Mouse (Mus musculus) mouse trophoblast stem cell (cell line): ENCODE results near the gene Ksr1.

Experiments
- in situ Hi-C, 2 experiments: fragments of 300-500 bp; cut with MseI, MboI; formaldehyde crosslinking; loops; 2 replicates in 1 of 2; 3 replicates in 1 of 2; pipeline ENCODE4 v1.15.1; 2025

Ksr1 gene

GRCm38 (mm10) chr11:79146331-79146767 is at the start of gene Ksr1:
Ksr1 (minus strand) TSS chr11:79146407.
- in situ Hi-C loops, result no loop called here

GRCm38 (mm10) chr11:79192176-79192575 is 46.0 kb upstream of the Ksr1 start:
- in situ Hi-C loops, result no loop called here

- in situ Hi-C loops, result no loop called here
These were observed 45.0 kb upstream of the Ksr1 start for GRCm38 (mm10) chr11:79191214-79191613.

DNA sequence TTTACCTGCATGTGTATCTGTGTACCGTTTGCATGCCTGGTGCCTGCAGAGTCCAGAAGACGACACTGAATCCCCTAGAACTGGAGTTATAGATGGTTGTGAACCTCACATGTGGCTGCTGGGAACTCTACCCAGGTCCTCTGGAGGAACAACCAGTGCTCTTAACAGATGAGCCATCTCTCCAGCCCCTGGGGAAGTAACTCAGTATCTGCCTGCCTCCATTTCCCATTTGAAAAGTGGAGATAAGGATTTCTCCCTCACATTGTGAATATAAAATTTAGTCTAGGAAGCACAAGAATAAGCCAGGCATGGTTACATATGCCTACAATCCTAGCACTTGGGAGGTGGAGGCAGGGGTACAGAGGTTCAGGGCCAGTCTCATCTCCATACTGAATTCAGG is 44.0 kb upstream of the Ksr1 start:
- in situ Hi-C loops, result no loop called here

- in situ Hi-C loops, result no loop called here
These were observed 42.0 kb upstream of the Ksr1 start for GRCm38 (mm10) chr11:79188176-79188575.

DNA sequence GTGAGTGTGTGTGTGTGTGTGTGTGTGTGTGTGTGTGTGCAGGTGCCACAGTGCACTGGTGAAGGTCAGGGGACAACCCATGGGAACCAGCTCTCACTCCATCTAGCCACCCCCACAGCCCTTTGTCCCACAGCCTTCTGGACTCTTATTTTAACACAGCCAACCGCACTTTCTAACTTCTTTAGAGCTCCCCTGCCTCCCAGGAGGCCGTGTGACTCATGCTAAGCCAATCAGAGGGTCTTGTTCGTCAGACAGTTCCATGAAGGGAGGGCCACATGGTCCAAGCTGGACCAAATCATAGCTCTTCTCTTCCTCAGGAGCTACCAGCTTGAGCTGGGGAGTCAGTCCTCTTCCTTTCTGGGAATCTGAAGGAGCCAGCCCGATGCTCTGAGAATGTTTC is 41.1 kb upstream of the Ksr1 start:
- in situ Hi-C loops, result no loop called here

- in situ Hi-C loops, result no loop called here
These were observed 39.5 kb upstream of the Ksr1 start for GRCm38 (mm10) chr11:79185683-79186082.

GRCm38 (mm10) chr11:79184126-79184888 is 38.1 kb upstream of the Ksr1 start:
- in situ Hi-C loops, result no loop called here

DNA sequence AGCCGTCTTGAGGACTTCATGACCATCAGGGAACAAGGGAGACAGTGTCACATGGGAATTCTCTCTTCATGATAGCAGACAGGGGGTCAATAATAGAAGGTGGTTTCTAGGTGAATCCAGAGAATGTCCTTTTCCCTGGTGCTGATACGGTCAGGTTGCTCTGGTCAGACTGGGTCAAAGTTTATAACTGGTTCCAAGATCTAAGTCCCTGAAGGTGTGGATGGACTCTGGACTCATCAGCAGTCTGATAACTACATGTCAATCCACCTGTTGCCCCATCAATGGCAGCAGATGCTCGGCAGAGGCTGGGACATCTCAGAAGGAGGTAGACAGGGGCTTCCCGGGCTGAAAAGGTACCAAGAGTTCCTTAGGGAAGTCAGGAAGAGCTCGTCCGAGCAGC is 37.2 kb upstream of the Ksr1 start:
- in situ Hi-C loops, result no loop called here

DNA sequence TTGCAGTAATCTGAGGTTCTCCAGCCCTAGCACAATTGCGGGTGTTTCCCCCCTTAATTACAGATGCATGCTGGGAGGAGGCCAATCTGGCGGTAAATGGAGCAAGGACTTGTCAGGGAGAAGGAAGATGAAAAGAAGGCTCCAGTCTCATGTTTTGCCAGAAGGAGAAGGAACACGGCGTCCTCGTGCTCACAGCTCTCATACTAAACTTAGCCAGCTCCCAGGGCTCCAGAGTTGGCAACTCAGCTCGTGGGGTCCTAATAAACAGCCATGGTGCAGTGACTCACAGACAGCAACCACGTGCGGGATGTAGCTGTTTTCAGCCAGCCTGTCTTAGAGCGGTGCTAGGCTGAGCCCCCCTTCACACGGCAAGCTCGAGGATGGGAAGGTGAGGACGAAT is 36.7 kb upstream of the Ksr1 start:
- in situ Hi-C loops, result no loop called here

DNA sequence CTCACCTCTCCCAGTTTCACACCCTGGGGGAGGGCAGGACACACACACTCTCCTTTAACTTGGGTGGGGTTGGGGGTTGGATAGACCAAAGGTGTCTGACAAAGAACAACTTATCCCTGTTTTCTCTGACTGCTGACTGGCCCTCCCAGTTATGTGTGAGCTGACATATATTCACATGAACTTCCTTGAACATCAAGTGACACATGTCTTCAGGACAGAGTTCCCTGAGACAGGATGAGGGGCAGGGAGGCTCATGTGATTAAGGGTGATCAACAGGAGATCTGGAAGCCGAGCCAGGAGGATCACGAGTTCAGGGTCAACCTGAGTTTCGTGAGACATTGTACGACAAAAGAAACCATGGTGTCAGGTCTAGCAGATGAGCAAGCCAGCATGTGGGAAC is 35.7 kb upstream of the Ksr1 start:
- in situ Hi-C loops, result no loop called here

DNA sequence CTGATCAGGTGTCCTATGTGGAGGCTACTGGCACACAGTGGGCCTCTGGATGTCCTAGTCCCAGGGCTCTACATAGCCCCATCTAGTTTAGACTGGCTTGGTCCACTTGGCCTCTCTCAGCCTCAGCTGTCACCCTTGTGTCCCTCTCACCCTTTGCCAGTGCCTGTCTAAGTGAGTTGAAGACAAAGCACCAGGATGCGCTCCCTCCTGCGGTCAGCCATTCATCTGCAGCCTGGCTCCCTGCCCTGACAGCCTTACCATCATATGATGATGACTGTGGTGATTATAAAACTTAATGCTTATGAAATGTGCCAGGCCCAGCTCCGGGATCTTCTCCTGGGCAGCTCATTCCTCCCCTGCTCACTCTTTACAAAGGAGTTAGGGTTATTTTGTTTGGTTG is 30.5 kb upstream of the Ksr1 start:
- in situ Hi-C loops, result no loop called here

DNA sequence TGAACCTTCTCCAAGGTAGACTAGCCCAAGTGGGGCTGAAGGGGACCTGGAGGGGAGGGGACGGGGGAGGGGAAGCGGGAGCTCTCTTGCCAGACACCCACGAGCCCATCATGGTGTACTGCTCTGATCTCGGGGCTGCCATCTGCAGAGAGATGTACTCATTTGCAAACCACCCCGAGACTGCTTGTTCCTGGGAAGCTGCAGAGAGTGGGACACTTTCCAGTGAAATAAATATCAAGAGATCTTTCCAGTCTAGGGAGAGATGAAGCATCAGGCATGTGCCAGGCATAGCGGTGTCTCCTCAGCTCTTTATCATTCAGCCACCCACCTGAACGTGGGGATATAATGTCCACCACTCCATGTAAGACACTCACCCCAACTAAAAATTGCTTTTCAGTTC is 25.8 kb upstream of the Ksr1 start:
- in situ Hi-C loops, result no loop called here

DNA sequence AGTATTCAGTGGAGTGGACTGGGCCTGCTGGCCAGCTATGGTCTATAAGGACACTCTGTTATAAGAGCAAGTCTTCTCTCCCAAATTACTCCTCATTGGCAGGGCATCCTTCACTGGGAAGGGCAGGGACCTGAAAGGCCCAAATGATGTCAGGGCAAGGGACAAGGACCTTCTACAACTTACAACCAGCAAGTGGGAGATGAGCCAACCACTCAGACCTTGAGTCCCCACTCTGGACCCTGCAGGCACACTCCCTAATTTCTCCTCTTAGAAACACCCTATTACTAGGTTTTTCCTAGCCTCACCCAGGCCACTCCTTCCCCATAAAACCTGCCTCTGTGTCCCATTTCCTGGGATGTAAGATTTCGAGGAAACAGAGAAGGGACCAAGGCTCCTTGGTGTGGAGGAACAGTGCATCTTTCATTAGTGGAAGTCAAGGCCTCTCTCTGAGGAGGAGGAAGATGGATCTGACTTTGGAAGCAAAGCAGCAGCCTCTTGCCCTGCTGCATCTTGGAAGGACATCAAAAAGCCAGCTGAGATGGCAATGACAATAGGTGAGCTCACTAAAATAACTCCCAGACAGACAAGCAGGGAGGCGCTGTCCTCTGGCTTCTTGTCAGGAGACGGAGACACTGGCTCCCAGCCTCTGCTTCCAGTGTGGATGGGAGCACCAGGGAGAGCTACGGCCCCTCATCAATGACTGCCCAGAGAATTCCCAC is 20.5 kb upstream of the Ksr1 start:
- in situ Hi-C loops, result no loop called here

DNA sequence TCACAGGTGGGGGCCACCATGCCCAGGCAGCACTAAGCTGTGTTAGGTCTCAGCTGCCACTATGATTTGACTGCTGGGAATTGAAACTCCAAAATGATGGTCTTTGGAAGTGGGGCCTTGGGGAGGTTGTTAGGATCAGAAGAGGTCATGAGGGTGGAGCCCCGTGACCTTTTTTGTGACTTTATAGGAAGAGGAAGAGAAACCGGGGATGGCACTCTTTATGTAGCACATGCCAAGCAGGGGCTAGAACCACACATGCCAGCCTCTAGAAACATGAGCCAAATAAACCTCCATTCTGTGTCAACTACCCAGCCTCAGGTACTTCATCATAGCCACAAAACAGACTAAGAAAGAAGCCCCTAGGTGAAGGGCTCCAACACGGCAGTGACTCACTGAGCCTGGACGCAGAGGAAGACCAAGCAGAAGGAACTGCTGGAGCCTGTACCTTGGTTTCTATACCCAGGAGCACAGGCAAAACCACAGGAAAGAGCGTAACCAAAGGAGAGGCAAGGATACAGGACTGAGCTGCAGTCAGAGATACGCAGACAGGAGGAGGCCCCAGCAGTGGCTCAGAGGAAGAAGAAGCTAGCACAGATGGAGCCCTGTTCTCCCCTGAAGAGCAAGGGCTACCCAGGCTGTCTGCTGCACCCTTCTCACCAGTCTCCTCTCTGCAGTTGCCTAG is 15.0 kb upstream of the Ksr1 start:
- in situ Hi-C loops, result no loop called here

- in situ Hi-C loops, result no loop called here
These were observed 13.9 kb upstream of the Ksr1 start for GRCm38 (mm10) chr11:79160127-79160526.

GRCm38 (mm10) chr11:79157729-79158128 is 11.5 kb upstream of the Ksr1 start:
- in situ Hi-C loops, result no loop called here

DNA sequence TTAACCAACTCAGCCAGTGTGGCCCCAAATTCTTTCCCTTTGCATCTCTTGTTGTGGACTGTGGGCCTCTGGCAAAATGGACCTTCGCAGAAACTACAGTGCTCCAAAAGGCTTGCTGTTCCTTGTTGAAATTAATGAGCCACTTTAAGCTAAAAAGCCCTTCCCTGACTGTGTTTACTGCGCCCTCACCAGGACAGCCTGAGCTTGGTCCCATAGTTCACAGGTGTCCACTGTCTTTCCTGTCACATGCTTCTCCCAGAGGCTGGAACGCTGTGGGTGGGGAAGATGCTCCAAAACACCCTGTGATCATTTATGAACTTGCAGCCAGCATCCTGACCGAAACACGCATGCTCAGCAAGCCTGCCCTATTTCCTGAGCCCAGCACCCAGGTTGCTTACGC is 9.1 kb upstream of the Ksr1 start:
- in situ Hi-C loops, result no loop called here

GRCm38 (mm10) chr11:79152696-79153095 is 6.5 kb upstream of the Ksr1 start:
- in situ Hi-C loops, result no loop called here

DNA sequence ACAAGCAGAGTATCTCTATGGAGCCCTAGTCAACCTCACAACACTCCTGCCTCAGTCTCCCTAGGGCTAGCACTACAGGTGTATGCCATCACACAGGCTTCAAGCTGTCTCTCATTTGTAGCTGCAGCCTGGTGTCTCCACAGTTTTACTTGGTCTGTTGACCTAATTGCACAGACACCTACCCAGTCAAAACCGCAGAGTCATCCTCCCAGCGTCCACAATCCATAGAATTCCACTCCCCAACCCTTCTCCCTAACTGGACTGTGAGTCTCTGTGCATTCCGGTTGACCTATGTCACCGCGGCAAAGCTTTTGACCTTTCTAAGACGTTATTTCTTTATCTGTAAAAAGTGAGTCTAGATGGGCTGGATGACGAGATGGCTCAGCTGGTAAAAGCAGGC is 5.7 kb upstream of the Ksr1 start:
- in situ Hi-C loops, result no loop called here

DNA sequence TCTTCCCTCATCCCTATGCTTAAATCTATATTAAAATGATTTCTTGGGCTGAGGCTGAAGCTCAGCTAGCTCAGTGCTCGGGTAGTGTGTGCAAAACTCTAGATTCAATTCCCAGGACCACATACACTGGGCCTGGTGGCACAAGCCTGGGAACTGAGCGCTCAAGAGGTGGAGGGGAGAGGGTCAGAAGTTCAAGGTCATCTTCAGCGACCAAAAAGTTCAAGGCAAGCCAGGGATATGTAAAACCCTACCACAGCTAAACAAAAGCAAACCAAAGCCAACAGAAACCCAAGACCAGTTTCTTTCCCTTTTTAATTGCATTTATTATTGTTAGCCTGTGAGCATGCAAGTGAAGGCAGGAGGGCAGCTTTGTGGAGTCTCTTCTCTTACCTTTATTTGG is 4.1 kb upstream of the Ksr1 start:
- in situ Hi-C loops, result no loop called here

GRCm38 (mm10) chr11:79149295-79149694 is 3.1 kb upstream of the Ksr1 start:
- in situ Hi-C loops, result no loop called here

DNA sequence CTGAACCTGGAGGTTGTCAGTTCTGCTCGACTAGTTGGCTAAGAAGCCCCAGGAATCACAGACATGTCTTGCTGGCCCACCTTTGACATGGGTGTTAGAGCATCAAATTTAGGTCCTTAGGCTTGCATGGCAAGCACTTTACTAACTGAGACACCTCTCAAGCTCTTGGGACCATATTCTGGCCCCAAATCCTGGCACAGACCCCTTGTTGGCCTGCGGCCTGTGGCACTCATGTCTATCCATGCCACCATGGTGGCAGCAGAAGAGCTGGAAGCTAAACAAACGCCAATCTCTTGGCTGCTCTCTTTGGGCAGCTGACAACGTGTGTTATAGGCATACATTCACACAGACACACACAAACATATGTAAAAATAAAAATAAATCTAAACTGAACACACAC is 2.6 kb upstream of the Ksr1 start:
- in situ Hi-C loops, result no loop called here
